Mouse (Mus musculus) E14TG2a.4 (cell line): ENCODE data around the gene Rubcnl.

Source experiments
- CTCF ChIP-seq: conservative IDR thresholded peaks from 2 replicates; pipeline ENCODE4 v1.5.1; 2014; ENCODE audit warnings: low read length
- NANOG ChIP-seq: IDR thresholded peaks from 2 replicates; pipeline ENCODE4 v1.6.1; 2014; ENCODE audit warnings: borderline replicate concordance, low read length, mixed read lengths

DNA sequence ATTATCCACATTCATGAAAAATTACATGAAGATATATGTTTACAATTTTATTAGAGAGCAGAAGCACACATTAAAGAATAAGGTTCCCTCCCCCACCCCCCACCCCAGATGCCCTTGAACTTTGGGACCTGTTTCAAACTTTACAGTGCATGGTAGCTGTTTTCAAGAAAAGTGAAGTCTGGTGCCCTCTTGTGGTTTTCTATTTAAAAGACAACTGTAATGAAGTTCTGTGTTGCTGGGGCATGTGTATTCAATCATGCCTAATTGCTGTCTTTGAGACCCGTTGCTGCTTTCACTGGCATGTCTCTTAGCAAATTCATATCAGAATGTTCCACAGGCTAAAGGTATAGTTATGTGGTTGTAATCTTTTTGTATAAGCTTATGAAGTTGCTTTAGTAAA is 25.3 kb upstream of the Rubcnl start:
- TF ChIP-seq CTCF (peak; percentile 27), NANOG (no peak)
